Mouse (Mus musculus) cerebellum, adult 2 months (tissue): ENCODE results near the gene Ghdc.

ENCODE experiments used
- CTCF ChIP-seq: fragments of 200-500 bp; IDR thresholded peaks from 2 replicates; pipeline ENCODE4 v1.5.1; 2011; ENCODE audit warnings: low read depth, mild to moderate bottlenecking, control low read depth, low read length, moderate library complexity, borderline replicate concordance; ENCODE audit not compliant: insufficient read depth
- POLR2A ChIP-seq: fragments of 200-500 bp; IDR thresholded peaks from 2 replicates; pipeline ENCODE4 v1.6.1; 2011; ENCODE audit warnings: low read length, control low read depth, borderline replicate concordance; ENCODE audit not compliant: insufficient read depth

DNA sequence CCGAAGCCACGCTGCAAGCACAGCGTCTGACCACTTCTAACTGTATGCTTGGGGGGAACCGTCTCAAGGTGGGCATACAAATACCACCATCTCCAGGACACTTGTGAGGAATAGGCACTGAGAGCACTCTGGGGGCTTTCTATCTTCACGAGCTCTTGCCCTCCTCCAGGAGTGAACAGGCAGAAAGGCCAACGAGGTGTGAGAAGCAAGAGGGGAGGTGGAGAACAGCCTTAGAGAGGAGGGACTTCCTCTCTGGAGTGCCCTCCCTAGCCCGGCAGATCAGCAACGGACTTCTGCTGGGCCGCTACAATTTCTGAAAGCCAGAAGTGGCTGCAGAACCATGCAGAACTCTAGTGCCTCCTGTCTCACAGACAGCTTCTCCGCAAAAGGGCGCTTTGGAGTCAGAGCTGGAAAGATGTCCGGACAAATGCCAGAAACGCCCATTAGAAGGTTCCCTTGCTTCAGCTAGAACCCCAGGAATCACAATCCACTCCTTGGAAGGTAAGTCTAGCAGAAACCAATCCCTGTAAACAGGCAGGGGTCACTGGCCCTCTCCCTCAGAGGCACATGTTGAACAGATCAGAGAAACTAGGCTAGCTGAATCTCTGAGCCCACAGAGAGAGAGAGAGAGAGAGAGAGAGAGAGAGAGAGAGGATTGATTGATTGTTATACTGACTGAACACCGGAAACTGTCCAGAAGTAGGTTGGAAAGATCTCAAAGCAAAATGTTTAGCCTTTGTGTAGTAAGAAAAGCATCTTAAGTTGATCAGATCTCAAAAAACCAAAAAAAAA is 34.6 kb downstream of the Ghdc start:
- TF ChIP-seq POLR2A: no peak
- TF ChIP-seq CTCF: no peak
